In the genomic region with DNA sequence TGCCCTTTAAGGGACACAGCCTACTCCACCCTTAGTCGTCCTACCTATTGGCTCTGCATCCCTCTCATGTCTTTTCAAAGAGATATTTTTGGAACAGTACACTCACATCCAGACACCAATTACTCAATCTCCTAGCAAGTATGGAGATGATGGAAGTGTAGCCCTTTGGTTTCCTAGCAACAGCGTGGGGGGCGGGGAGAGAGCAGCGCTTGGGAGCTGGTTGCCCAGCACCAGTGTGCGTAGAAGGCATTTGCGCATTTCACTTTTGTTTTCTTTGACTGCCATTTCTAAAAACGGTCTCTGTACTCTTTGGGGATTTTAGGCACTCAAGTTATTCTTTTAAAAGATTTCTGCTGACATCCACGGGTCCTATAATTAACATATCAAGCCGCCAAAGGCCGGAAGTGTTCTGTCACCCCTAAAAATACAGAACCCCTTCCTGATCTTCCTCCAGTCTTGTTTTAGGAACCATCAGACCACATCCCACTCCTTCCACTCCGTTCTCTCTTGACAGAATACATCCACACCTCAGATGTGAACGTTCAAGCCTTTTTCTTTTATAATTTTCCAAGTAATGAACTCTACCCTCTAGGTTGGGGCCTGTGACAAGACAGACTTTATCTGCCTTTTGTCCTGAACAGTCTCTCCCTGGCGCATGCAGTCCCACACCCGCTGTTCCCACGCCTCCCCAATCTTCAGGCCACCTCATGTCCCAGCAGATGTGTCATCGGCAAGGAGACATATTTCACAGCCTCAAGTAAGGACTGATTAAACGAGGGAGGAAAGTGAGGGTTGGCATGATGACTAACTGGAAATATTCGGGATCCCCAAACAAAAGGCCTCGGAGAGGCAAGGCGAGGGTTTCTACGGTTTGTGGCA, we compare ENCODE assay signal across 8 mouse cellular contexts.
DNase-seq lines count a peak whose midpoint lies in the region; ATAC-seq and TF ChIP-seq lines count a peak whose summit lies in the region.

No protein-coding gene starts in this region.

- no peak for TF ChIP-seq CTCF in lung, postnatal 0 days (IDR thresholded peaks at IDR 0.05)

- no peaks in the 10 kb centered on the region for H3K36me3 ChIP-seq in hindbrain, embryonic 15.5 days
- no peaks in the 10 kb centered on the region for H3K36me3 ChIP-seq in lung, postnatal 0 days (ENCODE audit: insufficient read depth, low read length)

- DNase-seq in Muller cell, postnatal 12 days (ENCODE audit: inconsistent ontology term) = peak; percentile 59
- peak; percentile 44 to 62 for DNase-seq in adrenal gland, postnatal 36 days
- DNase-seq in forelimb bud, embryonic 11.5 days (ENCODE audit: low read depth, low spot score) = peak; percentile 11
- peak; percentile 28 for DNase-seq in lung, postnatal 0 days (ENCODE audit: low spot score)
- peak; percentile 97 for DNase-seq in right cerebral cortex, postnatal 10 days (ENCODE audit: low spot score in 2 of 2)
- no peak for DNase-seq in adipocyte (ENCODE audit: low spot score)

- WGBS in hindbrain, embryonic 15.5 days = 28% methylated on average over 21 of the region's 21 CpGs
- WGBS in lung, postnatal 0 days = 54% methylated on average over 21 of the region's 21 CpGs

- H3K4me1 ChIP-seq in hindbrain, embryonic 15.5 days (replicated peaks) = peaks cover 40% of the 10 kb centered on the region
- H3K4me1 ChIP-seq in lung, postnatal 0 days (ENCODE audit: insufficient read depth, low read depth, low read length) = no peaks in the 10 kb centered on the region

- ATAC-seq in hindbrain, embryonic 15.5 days (ENCODE audit: low FRiP score, low read depth) = peak; percentile 74
- no peak for ATAC-seq in lung, postnatal 0 days
- ATAC-seq in inflammation-experienced regulatory T-cells, adult 6 months = no peak

- no peak overlapping the region for H3K9ac ChIP-seq in hindbrain, embryonic 15.5 days
- H3K9ac ChIP-seq in lung, postnatal 0 days (replicated peaks; ENCODE audit: low read depth) = no peak overlapping the region

- no peaks in the 10 kb centered on the region for H3K9me3 ChIP-seq in hindbrain, embryonic 15.5 days
- no peaks in the 10 kb centered on the region for H3K9me3 ChIP-seq in lung, postnatal 0 days (ENCODE audit: low read length)

- peak overlapping the region; percentile 82 for H3K27ac ChIP-seq in hindbrain, embryonic 15.5 days (replicated peaks)
- no peak overlapping the region for H3K27ac ChIP-seq in lung, postnatal 0 days (ENCODE audit: low read length)

- TF ChIP-seq EP300 in lung, postnatal 0 days (IDR thresholded peaks at IDR 0.05) = no peak

- no peaks in the 10 kb centered on the region for H3K27me3 ChIP-seq in hindbrain, embryonic 15.5 days
- H3K27me3 ChIP-seq in lung, postnatal 0 days (replicated peaks; ENCODE audit: insufficient read depth, low read length) = no peaks in the 10 kb centered on the region

- no peak overlapping the region for H3K4me3 ChIP-seq in hindbrain, embryonic 15.5 days
- no peak overlapping the region for H3K4me3 ChIP-seq in lung, postnatal 0 days (ENCODE audit: low read depth, low read length)

- H3K4me2 ChIP-seq in hindbrain, embryonic 15.5 days = peak overlapping the region; percentile 25
- no peak overlapping the region for H3K4me2 ChIP-seq in lung, postnatal 0 days (replicated peaks; ENCODE audit: low read depth, low read length)
